Mouse (Mus musculus): ENCODE measurements around the gene Chd6.

The Chd6 gene

DNA sequence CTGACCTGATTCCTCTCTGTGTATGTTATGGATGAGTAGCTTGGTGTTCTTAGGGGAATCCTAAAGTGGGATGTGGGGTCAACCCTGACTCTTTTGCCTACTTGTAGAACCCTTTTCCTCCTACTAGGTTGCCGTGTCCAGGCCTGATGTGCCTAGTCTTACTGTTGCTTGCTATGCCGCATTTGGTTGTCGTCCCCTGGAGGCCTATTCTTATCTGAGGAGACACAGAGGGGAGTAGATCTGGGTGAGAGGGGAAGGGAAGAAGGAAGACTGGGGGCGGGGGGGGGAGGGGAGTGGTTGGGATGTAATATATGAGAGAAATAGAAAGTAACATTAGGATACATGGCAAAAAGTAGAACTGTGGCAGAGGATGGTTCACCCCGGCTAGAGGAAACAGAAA lies 33.3 kb downstream of the Chd6 start:
- no peak for DNase-seq (ENCODE audit: low spot score)

DNA sequence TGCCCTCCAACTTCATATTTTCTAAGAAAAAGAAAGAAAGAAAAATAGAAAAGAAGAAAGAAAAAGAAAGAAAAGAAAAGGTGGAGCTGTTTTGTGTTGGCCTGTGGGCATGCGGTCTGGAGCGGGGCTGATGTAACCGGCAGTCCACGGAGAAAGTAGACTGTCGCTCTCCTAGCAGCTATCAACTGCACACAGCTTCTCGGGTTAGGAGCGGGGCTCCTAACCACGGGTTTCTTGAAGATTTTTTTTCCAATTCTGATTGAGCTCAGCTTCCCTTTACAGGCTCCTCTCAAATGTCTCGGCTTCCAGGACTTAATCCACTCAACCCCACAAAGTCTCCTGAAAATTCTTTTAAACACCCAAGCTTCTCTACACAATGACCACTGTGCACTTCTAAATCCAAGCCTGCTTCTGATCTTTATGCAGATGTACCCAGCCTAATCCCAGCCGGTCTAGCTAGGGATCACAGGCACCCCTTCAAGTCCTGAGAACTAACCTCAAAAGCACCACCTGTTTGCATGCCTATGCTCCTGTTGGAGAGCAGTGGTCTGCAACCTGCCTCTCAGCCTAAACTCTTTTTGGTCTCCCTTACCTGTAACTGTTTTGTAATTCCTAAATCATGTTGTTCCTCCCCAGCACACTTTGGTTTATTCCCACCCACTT lies 42.6 kb downstream of the Chd6 start:
- no peak for DNase-seq (ENCODE audit: low spot score)

DNA sequence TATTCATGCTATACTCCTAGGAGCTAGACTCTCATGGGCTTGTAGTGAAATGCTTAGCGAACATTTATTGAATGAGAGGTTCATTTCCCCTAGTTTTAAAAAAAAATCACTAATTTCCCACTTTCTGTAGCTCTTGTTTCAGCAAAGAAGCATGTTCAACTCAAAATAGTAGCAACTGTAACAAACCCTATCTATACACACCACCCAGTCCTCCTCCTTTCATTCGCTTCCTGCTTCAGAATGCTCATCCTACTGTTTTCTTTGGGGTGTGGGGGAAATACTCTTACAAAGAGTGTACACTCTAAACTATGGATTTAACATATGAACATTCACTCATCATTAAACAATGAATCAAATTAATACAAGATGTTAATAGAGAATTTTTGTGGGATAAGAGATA lies 43.3 kb downstream of the Chd6 start:
- no peak for DNase-seq (ENCODE audit: low spot score)

DNA sequence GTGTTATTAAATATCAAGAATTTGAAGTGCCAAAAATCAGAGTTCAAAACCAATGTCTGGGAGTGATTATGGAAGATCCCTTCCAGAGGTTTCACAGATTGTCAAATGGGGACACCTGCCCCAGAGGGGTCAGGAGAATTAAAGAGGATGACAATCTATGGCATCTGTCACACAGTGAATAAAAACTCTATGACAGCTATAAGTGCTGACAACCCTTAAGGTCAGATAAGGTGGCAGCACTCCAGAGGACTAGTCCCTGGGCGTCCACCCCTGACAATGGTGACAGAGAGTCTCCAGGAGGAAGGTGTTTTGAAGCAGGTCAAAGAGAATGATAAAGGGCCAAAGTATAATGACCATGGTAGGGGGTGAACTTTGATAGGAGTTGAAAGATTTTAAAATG lies 44.0 kb downstream of the Chd6 start:
- DNase-seq (ENCODE audit: low spot score) = no peak

DNA sequence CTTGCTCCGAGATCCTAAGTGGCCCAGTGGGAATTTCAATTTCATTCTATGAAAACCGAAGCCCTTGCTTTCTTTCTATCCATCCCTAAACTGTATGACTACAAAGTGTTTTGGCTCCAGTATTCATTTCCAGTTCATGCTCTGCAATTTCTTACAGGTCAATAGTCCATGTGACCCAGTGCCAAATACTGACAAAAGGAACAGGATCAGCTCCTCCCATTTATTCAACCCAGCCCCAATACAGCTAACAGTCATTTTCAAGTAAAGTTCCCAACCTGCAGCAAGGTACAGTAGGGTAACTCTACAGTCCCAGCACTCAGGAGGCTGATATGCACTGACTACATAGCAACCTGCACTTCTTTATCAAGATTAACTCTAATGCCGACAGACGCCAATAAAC lies 50.0 kb downstream of the Chd6 start:
- no peak for DNase-seq (ENCODE audit: low spot score)

DNA sequence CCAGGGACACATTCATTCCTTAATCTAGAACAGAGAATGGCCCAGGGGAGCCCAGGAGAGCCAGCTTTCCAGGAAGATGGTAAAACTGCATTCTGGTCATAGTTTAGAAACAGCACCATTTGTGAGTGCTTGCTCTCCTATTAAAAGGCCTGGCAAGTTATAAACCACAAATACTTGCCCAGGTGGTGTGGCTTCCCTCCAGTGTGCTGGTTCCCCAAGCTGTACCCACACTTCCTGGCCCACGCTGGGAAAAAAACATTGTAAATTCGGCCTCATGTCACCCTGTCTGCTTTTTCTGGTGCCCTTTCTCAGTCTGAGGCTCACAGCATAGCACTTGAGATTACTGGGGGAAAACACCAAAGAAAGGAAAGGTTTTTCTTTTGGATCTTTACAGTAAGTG lies 55.1 kb downstream of the Chd6 start:
- no peak for DNase-seq (ENCODE audit: low spot score)

DNA sequence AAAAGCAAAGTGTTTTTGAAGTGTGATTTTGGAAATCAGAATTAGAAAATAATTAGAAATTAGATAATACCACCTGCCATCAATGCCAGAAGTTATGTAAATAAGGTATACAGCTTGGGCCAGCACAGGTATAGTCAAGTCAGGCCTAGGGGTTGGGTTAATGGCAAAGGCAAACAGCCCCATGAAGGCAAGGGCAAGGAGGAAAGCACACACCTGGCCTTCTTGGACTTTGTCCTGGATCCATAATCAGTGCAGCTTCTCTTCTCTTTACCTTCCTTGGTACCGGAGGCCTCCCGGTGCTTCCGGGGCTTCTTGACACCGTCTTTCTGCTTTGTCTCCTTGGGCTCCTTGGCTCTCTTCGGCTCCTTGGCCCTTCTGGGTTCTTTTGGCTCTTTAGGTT lies 56.7 kb downstream of the Chd6 start:
- DNase-seq (ENCODE audit: low spot score) = no peak

DNA sequence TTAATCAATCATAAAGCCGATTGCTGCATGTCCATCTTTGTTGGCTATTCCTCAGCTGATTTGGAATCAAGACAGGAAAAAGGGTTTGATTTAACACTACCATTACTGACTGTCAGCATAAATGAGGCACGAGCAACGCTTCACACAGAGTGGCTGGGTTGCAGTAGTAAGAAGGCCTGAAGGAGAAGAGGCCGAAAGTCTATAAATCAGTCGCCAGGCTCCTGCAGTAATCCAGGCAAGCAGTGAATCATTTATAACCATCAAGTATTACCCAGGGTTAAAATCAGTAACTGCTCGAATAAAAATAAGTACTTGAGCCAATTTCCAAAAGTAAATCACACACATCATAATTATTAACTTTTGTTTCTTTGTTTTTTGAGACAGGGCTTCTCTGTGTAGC lies 59.4 kb downstream of the Chd6 start:
- no peak for DNase-seq (ENCODE audit: low spot score)

DNA sequence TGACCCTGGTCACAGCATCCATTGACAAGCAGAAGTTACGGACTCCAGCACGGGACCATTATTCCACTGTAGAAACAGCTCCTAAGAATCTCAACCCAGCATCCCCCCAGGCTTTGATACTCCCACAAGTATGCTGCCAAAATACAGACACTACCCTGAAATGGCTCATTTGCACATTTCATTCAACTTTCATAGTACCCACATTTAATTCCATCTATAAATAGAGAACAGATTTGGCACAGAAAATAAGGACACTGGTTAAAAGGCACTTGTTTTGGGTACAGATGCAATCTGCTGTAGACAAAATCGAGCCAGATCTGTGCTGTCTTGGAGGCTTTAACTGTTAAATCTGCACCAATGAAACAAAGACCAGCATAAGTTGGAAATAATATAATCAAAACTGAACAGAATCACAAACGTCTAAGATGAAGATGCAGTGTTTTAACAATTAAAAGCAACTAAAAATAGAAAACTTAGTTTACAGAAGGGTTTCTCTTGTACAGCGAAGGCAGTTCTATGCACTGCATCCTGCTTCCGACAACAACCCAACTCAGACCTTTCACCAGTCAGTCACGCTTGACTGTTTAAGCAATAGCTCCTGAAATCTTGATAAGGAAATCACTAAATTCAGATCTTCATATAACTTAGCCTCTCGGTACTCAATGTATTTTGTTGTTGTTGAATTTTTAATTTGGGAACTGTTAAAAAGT lies 64.2 kb downstream of the Chd6 start:
- no peak for DNase-seq (ENCODE audit: low spot score)

DNA sequence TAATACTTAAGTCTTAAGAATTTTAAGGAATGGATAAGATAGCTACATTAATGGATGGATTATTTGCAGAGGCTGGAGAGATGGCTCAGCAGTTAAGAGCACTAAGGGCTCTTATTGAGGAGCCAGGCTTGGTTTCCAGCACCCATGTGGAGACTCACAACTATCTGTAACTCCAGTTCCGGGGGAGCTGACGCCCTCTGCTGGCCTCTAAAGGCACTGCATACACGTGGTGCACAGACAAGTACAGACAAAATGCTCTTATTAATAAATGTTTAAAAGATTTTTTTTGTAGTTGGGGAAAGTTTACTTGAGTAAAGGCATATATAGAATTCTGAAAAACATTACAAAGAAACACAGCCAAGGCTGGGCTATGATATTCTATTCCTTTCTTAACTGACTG lies 66.0 kb downstream of the Chd6 start:
- no peak for DNase-seq (ENCODE audit: low spot score)

DNA sequence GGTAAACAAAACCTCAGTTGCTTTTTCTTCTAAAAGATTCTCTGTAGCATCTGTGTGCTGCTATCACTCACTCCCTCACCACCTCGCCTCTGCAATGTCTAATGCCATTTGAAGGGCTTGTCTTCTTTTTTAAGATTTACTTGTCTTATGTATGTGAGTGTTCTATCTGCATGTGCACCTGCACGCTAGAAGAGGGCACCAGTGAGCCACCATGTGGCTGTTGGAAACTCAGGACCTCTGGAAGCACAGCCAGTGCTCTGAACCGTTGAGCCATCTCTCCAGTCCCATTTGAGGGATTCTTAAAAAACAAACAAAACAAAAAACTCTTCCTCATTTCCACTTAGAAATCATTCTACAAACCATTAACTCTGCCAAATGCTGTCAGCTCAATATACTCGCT lies 68.1 kb downstream of the Chd6 start:
- no peak for DNase-seq (ENCODE audit: low spot score)

DNA sequence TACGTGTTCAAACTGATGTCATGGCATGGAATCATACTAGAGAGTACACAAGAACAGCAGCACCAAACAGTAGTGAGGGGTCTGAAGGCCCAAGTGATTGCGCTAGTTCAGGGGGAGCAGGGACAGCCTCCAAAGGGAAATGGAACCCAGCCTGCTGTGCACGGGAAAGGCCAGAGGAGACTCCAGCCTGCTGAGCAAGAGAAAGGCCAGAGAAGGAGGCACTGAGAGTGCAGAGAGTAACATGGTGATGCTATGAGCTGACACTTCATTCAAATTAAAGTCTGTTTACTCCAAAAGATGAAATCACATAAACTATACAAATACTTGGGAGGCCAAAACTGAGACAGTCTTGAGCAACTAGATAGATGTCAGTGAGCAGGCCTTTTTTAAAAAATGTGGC lies 71.1 kb downstream of the Chd6 start:
- no peak for DNase-seq (ENCODE audit: low spot score)

DNA sequence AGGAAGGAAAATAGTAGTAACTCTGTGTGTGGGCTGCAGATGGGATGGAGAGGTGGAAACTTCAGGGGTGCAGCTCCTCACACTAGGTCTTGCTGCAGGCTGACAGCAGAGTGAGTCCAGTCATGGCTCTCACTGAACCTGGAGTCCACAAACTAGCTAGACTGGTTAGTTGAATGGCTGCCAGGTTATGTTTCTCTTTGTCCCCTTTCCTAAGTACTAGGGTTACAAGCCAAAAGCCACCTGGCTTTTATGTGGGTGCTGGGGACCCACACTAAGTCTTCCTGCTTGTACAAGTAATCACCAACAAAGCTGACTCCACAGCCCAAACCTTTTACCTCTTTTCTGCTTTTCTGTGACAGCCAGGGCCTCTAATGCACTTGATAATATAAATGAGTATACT lies 75.7 kb downstream of the Chd6 start:
- DNase-seq (ENCODE audit: low spot score) = no peak

DNA sequence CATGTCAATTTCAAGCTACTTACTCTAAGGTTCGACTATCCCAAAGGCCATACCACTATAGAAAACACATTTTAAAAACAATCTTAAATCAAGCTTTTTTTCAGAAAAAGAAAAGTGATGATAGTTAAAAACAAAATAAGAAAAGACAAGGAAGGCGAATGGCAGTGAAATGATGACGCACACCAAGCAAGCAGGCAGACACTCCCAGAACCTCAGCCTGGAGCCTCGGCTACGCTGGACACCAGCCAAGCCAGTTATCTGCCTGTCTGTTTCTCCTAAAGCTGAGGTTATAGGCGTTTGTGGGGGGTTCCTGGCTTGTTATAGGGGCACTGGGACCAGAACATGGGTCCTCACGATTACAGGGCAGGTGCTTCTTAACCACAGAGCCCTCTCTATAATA lies 76.5 kb downstream of the Chd6 start:
- peak; percentile 20 for DNase-seq (ENCODE audit: low spot score)

DNA sequence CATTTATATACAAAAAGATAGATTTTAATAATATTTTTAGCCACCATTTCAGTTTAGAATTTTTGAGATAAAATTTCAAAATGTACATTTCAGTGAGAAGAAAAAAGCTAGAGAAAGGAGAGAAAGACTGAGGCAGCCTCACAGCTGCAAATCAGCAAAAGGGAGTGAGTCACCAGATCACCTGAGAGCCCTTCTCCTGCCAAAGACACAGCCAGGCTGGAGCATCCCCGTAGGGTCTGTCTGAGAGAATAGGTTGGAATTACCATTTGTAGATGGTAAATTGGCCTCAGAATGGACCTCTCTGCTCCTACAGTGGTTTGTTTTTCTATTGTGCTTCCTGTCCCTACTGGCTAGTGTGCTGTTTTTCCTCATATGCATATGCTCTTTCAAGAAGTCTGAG lies 84.3 kb downstream of the Chd6 start:
- no peak for DNase-seq (ENCODE audit: low spot score)

DNA sequence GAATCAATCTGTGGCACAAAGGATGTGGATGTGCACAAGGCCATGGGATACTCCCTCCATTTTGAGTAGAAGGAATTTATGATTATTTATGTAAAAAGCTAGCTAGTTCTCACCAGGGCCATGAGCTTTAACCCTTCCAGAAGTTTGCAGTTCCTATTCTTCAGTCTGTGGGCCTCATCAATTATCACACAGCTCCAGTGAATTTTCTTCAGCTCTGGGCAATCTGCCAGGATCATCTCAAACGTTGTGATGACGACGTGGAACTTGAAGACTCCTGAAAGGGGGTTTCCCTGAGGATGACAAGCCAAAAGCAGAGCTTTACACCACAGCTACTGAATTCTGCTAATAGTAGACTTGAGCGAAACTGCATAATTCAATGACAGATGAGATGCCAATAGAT lies 91.0 kb downstream of the Chd6 start:
- no peak for DNase-seq (ENCODE audit: low spot score)

DNA sequence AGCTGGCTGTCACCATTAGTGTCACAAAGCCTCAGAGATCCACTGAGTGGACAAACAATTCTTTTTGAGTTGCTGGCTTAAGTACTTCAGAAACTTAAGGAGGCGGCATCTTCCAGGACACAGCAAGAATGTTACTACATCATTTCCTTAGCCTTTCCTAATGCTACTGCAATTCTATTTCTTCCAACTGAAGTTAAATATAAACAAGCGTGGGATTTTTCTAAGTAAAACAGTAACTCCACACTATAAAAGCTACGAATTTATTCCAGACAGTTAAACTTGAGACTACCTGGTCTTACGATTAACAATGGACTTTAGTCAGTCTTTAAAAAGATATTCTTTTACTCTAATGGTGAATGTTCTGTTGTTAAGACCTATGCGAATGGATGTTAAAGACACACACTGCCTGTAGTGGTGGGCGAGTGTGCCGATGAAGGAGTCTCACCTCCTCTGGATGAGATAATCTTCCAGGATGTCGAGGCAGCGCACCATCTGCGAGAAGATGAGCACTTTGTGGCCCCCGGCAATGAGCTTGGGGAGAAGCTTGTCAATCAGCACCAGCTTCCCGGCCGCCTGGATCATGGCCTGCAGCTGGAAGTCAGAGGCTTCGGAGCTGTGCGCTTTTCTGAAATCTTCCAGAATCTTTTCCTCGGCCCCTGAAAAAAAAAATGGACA lies 96.2 kb downstream of the Chd6 start:
- DNase-seq (ENCODE audit: low spot score) = no peak

DNA sequence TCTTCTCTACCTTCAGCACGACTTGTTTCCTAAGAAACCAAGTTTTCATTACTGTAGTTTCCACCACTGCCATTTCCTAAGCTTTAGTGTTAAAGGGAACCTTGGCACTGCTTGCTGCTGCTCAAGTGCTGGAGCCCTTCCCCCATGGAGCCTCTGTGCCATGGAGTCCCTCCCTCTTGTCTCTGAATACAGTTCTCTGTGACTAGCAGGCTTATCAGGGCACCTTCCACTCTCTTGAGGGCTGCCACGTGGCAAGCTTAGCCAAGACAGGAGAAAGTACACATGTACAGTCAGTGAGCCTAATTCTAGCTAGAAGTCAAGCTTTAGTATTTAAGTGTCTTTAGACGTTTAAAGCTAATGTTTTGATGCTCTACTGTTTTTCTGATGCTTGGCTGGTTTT lies 104.5 kb downstream of the Chd6 start:
- no peak for DNase-seq (ENCODE audit: low spot score)

DNA sequence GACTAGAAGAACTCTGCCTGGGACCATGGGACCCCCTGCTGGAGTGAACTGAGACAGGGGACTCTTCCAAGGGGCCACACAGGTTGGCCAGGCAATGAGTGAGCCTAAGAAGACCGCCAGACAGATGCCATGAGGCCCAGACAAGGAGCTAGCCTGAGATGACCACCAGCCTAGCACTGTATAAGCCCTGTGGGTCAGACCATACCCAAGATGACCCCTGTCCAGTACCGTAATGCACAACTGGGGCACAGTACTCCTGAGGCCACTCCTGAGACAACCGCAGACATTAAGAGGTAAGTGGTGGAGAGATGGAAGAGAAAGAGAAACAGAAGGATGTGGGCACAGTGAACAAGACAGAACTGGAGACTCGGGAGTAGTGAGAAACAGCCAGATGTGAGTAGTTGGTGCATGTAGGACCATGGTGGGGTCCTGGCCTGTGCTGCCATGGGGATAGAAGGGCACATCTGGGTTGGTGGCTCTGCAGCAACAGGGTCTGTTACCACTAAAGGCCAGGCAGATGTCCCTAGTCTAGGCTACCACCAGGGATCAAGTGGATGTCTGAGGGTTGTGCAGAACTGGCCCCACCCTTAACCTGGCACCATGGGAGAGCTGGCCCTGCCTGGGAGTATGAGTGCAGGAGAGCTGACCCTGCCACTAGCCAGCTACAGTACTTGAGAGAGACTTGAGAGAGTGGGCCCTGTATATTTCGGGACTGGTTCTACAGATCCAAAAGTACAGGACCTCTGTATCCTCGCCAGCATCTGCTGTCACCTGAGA lies 111.7 kb downstream of the Chd6 start:
- DNase-seq (ENCODE audit: low spot score) = no peak

DNA sequence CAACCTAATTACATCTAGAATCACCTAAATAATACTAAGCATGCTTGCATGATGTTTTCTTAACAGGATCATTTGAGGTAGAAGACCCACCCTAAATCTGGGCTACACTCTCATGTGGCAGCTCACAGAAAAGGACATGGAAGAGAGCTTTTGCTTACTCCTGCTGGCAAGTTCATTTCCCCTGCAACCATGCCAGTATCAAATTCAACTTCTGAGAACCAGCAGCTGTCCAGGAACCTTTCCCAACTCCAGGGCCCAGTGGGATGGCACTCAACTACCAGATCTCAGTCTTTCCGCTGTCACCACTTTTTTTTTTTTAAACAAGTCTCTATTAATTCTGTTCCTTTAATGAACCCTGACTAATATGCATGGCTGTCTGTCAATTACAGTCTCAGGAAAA lies 114.7 kb downstream of the Chd6 start:
- no peak for DNase-seq (ENCODE audit: low spot score)

DNA sequence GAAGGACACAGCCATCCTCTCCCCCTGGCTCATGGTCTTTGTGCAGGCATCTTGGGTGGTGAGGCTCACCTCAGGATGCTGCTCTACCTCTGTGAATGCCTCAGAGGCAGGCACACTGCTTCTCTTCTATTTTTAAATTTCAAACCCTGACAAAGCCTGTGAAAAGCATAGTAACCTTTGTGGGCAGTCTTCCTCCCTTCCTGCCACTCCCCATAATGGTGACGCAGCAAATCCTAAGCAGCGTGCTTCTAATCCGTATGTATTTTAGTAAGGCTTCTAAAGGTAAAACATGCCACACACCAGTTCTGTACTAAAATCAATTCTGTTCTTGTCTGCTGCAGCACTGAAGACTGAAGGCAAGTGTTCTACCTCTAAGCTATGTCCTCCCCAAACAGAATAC lies 116.4 kb downstream of the Chd6 start:
- DNase-seq (ENCODE audit: low spot score) = no peak

DNA sequence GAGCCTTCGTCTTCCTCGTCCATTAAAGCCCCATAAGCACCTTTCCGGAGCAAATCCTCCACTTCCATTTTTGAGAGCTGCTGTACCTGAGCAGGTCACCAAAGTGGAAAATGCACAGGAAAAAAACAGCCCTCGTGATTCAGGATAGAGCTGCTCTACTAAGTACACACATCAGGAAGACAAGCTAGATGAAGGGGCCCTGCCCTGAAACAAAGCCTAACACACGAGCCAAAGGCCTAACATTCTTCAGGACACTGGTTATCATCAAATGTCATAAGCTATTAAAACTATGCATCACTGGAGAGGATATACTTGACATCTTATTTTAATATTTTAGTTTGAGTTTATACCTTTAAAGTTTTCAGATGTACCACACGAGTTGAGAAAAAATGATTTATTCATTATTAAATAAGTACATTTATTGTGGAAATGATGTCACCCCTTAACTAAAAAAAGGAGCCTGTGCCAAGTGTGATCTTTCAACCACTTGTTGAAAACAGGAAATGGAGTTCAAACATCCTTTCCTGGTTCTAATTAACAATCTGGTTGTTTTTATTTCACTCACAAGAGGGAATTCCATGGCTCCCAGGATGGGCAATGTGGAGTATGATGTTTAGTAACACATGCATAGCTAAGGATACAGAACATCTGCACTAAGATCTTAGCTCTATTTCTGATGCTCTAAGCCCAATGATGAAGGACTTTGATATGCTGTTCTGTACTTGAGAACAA lies 118.4 kb downstream of the Chd6 start:
- no peak for DNase-seq (ENCODE audit: low spot score)
